Mouse (Mus musculus): Measurements from ENCODE around the gene Kansl1.

DNA sequence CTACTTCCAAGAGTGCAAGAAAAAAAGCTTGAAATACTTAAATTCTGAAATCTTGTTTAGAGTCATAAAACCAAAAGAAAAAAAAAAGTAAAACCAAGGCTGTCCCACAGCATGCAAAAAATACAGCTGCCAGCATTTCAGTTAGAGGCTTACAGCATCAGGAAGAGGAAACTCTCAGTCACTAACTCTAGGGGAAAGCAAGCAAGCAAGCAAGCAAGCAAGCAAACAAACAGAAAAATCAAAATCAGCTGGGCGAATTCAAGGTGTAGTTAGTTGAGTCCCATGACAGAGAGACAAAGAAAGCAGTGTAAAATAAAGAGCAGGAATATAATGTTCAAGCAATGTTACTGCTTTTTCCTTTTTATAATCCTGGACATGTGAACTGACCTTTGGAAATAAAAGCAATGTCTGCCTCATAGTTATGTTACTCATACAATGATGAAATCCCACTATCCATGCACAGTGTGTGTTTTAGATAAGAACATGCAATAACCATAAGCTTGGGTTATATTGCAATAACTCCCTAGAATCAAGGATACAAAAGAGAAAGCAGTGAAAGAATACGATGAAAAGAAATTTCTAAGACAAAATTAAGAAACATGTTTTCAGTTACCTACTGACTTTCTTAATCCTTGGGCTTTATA, 85.4 kb downstream of the Kansl1 start:
- TF ChIP-seq CTCF (IDR thresholded peaks at IDR 0.05; ENCODE audit: low read depth, low read length), result no peak
- no peak for TF ChIP-seq POLR2A (IDR thresholded peaks at IDR 0.05; ENCODE audit: borderline replicate concordance, low read depth, low read length)

Data from bone marrow macrophage, adult 2 months (primary cell).